Mouse (Mus musculus): ENCODE data around the gene Exoc6b.

- TF ChIP-seq CTCF (IDR thresholded peaks at IDR 0.05; ENCODE audit: control insufficient read depth, insufficient read depth, low read length) (no peak), POLR2A (IDR thresholded peaks at IDR 0.05; ENCODE audit: borderline replicate concordance, control insufficient read depth, low read depth, low read length) (no peak)
These were observed 316.4 kb downstream of the Exoc6b start for GRCm38 (mm10) chr6:84752806-84753420.

All from bone marrow, adult 2 months (tissue).